Mouse (Mus musculus) kidney, postnatal 25 days (tissue): Measurements from ENCODE around the gene Atxn7l3.

Experiments used
- DNase-seq, 2 experiments: peaks; one replicate each; pipeline ENCODE4 v3.0.0; 2021; ENCODE audit warnings: mixed read lengths in 2 of 2

The Atxn7l3 gene

DNA sequence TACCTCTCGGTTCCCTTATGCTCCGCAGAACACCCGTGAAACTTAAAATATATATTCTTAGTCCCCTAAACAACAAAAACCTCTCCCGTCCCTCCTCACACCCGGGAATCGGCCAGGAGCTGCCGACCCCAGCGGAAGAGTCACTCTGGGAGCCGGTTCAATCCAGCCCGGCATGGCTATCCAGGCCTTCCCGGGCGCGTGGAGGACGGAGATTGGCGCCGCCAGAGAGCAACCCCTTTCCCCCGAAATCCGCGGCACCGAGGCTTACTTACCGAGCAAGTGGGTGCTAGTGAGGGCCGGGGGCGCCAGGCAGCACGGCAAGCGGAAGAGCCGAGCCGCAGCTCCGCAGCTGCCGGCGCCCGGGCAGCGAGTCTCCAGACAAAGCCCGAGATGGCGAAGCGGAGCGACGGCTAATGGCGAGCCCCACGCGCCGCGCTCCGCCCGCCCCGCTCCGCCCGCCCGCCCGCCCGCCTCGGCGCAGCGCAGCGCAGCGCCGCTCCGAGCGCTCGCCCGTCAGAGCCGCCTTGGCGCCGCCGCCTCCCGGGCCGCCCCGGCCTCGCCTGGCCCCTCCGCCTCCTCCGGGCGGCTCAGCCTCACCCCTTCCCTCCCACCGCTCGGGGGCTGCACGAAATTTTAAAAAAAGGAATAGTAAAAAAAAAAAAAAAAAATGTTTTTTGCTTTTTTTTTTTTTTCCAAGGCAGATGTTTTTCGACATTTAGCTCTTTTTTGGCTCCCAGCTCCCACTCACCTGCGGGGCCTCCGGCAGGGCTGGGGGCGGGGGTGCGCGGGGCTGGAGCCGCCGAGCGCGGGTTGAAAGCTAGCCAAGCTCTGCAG, 22.4 kb upstream of the Atxn7l3 start:
- peak; percentile 56 to 78 for DNase-seq

- DNase-seq = peak; percentile 83 to 94
These were observed 21.6 kb upstream of the Atxn7l3 start for GRCm38 (mm10) chr11:102317901-102318575.

DNA sequence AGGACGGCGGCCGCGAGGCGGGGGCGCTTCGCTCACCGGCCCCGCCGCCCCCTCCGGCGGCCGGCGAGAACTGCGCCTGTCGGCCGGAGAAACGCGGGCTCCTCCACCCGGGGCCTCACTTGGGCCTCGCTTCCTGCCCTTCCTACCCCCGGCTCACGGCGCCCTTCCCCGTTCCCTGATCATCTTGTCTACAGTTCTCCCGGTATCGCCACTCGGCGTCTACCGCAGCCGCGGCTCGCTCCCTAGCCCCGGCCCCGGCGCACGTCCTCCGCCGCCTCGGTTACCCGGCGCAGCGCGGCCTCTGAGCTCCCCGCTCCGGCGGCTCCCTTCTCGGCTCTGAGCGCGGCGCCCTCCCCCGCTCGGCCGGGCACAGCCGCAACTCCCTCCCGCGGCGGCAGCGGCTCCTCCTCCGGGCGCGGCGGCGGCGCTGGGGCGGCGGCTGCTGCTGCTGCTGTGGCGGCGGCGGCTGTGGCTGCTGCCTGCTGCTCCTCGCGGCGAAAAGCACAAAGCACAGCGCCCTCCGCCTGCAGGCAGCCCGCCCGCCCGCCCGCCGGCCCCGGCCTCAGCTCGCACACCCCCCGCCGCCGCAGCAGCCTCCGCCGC, 21.0 kb upstream of the Atxn7l3 start:
- DNase-seq = no peak

DNA sequence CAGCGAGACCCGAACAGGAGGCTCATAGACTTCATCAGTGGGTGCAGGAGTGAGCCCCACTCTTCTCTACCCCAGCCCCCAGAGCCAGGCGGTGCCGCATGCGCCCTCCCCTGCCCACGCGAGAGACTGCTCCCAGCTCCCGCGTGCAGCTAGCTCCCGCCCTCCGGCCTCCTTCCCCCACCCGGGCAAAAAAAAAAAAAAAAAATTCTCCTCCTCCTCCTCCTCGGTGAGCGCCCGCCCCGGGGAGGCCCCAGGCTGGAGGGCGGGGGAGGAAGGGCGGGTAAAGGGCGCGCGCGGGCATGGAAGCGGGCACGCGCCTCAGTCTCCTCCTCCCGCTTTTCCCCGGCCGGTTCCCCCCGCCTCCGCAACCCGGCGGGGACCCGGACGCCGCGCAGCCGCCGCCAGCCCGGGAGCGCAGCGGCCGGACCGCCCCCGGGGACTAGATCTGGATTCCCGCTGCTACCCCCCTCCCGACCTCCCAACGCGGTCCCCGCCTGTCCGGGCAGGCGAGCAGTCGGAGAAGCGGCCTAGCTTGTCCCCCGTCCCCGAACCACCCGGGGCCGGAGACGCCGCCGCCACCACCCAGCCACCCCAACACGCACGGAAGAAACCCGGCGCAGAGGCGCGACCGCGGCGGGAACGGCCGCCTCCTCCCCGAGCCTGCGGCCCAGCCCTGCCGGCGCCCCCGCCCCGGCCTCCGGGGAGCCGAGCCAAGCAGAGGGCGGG, 20.3 kb upstream of the Atxn7l3 start:
- peak; percentile 90 to 95 for DNase-seq

GRCm38 (mm10) chr11:102315690-102316571, 19.5 kb upstream of the Atxn7l3 start:
- DNase-seq = peak in 1 of 2 experiments; percentile 60

- no peak for DNase-seq
These were observed 17.9 kb upstream of the Atxn7l3 start for GRCm38 (mm10) chr11:102314321-102314720.

DNA sequence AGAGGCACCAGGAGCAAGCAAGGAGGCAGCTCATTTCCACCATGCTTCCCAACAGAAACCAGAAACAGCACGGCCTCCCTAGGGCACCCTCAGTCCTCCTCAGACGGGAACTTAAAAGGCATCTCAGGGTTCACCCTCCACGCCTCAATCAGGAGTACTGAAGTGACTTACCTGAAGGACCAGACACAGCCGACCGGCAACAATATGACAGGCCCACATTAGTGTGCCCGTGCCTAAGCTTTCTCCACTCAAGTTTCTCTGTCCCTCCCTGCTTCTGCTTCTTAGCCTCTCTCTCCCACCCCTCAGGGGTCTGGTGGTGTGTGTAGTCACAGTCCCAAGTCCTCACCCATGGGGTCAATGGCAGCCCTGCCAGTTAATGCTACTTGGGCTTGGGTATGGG, 16.2 kb upstream of the Atxn7l3 start:
- no peak for DNase-seq

DNA sequence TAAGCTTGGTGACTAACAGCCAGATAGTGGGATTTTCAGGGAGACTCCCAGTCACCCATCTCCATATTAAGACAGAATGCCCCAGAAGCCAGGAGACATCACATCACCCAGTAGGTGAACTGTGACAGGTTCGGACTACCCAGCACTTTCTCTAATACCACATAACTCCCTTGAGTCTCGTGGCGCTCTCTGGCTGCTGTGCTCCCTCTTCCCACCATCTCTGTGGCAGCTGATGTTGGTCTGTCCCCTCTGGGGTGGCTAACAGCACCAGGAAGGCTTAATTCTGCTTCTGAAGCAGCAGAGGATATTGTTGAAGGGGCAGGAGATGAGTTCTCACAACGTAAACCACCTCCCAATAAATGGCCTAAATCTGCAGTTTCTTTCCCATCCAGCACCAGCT, 15.5 kb upstream of the Atxn7l3 start:
- peak in 1 of 2 experiments; percentile 21 for DNase-seq

- peak; percentile 9 to 72 for DNase-seq
These were observed 14.6 kb upstream of the Atxn7l3 start for GRCm38 (mm10) chr11:102310768-102311695.

- peak in 1 of 2 experiments; percentile 57 for DNase-seq
These were observed 13.6 kb upstream of the Atxn7l3 start for GRCm38 (mm10) chr11:102309821-102310617.

GRCm38 (mm10) chr11:102308979-102309378, 12.5 kb upstream of the Atxn7l3 start:
- DNase-seq = peak; percentile 96 to 98

DNA sequence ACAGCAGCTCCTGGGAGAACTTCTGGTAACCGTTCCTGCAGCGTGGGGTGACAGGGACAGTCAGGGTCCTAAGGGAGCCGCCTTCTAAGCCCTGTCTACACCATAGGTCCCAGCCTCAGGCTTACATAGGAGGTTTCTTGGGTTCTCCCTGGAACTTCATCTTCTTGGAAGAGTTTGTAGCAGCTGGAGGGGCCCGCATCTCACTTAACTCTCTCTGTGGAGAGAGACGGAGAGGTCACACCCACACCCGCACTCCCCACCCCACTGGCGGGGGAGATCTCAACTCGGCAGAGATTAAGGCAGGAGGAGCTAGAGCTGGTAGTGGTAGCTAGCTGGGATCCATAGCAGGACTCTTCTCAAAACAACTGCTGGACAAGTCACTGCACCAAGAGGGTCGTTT, 11.7 kb upstream of the Atxn7l3 start:
- peak in 1 of 2 experiments; percentile 39 for DNase-seq

DNA sequence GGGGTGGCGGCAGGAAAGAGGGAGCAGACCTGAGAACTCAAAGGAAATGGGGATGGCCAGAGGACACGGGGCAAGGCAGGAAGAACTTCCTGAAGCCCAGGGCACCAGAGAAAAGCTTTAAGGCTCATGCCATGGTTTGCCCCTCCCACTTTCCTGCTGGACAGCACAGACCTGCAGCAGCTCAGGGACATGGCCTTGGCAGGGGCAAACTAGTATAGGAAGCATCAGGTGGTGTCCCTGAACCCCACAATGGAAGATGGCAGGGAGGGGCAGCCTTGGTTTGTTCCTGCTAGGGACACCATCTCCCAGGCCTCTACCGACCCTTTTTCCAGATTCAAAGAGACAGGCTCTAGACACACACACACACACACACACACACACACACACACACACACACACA, 8.9 kb upstream of the Atxn7l3 start:
- DNase-seq = no peak

DNA sequence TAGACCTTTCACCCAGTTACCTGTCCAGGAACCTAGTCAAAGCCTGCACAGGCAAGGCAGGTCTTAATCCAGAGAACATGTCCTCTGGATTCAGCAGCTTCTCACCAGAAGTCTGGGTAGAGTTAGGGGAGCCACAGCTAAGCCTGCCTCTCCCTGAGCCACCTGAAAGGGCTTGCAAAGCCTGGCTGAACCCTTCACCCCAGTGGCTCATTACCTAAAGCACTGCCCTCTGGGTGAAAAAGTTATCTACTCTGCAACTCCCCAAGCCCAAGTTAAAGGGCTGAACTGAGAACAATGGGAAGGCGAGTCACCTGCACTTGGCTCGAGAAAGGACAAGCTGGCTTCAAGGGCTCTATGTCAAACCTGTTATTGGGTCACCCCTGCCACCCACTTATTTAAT, 7.7 kb upstream of the Atxn7l3 start:
- no peak for DNase-seq

DNA sequence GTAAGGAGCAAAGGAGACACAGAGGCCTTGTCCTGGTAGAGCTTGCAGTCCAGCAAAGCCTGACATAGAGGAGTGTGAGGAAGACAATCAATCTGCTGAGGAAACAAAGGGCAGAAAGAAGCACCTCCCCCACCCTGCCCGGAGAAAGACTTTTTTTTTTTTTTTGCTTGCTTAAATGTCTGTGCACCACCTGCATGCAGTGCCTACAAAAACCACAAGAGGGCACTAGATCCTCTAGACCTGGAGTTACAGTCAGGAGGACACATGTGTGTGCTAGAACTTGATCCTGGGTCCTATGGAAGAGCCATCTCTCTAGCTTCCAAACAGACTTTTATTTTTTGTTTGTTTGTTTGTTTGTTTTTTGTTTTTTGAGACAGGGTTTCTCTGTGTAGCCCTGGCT, 3.4 kb upstream of the Atxn7l3 start:
- DNase-seq = peak; percentile 56 to 83

DNA sequence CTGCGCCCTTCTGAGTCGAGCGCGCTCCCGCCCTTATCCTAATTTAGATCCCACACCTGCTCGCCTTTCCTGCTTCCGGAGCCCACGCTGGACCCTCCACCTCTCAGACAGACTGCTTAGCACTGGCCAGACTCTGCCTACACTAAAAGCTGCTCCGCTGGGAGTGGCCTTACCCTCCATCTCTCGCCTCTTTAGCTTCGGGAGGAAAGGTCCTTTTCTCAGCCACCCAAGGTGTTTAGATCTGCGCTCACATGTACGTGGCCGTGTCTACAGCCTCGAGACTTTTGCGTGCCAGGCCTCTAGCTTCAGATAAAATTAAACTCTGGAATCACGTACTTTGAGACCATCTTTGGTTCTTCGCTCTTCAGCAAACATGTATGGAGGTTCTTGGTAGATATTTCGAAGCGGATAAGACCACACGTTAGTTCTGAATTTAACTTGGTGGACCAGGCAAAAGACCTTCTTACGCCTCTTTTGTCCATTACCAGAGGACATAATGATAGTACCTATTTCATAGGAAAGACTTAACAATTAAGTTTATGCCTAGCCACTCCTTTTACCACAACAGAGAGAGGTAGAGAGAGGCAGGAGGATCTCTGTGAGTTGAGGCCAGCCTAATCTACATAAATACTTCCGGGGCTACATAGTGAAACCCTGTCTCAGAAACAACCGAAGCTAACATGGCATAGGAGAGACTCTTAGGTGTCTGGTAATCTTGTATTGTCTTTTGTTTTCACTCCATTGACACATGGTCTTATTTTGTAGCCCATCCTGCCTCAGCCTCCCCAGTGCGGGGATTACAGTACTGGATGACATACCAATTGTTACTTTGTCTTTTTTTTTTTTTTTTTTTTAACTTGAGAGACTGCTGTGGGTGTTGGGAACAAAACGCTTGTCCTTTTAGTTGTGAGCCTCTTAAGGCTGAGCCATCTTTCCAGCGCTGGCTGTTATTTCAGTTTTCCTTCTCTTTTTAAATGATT, 1.4 kb upstream of the Atxn7l3 start:
- no peak for DNase-seq

- peak; percentile 53 to 81 for DNase-seq
These were observed 596 bp downstream of the Atxn7l3 start for GRCm38 (mm10) chr11:102295598-102296471.
